Mouse (Mus musculus) CD4-positive, CD25-positive, alpha-beta regulatory T cell, adult 2 months (primary cell): ENCODE results near the gene Zcwpw1.
"Not testable (repeated sequence)": the region's sequence is repeated elsewhere in the genome, so short reads cannot be mapped to it uniquely, and the experiment has no call there.

ENCODE experiments used
- DNase-seq: peaks from one replicate; pipeline ENCODE4 v3.0.0-alpha.2; 2012; ENCODE audit warnings: low read depth, low spot score

Gene Zcwpw1

DNA sequence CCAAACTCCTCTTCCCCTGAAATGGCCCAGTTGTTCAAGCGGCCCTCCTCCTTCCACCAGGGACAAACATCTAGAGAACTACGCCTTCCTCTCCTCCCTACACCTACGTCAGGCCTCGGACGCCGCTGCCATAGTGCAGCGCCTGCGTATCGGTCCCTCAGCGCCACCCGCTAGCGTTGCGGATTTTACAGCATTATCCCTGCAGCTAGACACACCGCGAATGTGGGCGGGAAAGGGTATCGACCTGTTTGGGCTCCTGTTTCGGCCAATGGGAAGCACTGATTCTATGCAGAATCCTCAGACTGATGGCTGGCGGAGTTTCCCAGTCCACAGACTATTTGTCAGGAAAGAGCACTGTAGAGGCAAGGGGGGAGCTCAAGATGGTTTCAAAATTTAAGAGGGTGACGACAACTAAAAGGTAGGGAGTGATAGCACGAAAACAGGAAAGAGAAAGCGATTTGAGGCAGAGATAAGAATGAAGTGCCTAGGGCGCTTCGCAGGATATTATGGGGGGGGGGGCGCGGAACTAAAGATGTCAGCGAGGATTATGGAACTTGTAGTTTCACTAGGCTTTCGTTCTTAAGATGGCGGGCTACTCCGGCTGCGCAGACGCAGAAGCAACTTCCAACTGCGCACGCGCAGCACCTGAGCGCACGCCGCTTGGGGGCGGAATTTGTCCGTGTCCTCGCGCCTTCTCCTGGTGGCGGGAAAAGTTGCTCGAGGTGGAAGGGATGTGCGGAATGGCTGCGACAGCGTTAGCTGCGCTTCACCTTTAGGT is at the start of gene Zcwpw1, which contains the start of gene Mepce:
Zcwpw1 (plus strand) TSS at position 648 of the 778 bp plus-strand sequence.
Mepce (minus strand) TSS at position 505 of the 778 bp plus-strand sequence.
- peak; percentile 98 for DNase-seq

DNA sequence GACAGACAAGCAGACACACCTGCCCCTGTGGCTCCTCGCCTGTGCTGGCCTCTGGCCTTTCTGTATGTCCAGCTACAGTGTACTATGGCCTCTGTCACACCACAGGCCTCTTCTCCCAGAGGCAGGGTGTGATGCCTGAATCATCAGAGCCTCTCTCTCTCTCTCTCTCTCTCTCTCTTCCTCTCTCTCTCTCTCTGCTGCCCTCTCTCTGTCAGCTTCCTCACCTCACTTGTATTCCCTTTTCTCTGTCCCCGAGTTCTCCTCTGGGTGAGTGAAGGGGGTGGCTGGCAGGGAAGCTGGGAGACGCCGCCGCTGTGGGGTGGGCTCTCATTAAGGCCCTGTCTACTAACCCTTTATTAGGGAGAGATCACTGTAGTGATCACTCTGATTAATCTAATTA is 49.1 kb upstream of the Zcwpw1 start:
- peak; percentile 45 for DNase-seq

- DNase-seq = no peak
Measured at GRCm38 (mm10) chr5:137739471-137739870, 48.1 kb upstream of the Zcwpw1 start.

DNA sequence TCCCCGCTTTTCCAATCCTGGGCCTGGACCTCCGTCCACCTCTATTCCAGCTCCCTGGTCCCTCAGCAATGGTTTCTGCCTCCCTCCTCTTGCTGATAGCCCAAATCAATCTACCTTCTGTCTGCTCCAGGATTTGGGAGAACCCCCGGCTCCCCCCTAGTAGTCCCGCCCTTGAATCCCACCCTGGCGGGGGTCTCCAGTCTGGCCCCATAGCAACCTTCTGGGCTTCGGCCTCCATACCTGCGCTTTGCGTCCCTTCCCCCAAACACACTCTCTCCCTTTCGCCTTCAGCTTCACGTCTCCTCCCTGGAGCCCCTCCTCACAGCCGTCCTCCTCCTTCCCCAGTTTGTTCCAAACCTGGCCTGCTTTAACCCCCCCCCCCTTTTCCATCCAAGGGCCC is 47.1 kb upstream of the Zcwpw1 start:
- DNase-seq = no peak

DNA sequence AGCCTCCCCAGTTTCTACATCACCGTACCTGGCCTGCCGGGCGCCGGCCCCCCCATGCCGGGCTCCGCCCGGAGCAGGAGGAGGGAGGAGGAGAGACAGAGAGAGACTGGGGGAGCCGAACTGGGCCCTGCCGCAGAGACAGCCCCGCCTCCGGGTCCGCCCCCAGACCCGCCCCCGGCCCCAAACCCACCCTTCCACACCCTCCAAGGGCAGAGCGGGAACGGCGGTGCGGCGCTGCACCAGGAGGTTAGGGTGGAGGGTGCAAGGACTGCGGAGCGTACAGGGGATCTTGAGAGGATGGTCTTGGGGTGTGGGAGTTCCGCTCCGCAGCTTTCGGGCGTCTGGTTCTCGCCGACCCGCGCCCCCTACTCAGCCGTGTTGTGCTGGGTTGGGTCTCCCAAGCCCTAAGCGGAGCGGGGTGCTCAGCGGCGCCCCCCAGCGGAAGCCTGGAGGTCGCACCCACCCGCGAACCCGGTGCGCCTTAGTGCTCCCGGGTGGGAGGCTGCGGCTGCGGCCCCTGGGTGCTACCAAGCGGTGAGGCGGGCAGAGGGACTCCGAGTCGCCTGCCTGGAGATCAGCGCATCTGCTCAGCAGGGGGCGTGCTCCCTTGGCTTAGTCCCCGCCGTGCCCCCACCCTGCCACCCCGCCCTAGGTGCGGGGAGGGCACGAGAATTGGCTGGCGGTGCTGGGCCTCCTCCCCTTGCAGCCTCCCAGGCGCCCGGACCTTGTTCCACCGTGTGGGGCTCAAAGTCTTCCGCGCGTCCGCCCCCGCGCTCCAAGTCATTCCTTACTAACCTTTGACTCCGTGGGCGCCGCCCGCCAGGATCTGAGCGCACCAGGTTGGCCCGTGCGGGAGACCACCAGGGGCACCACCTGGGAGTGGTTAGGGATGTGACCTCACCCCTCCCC is 46.3 kb upstream of the Zcwpw1 start, which contains the start of gene Nyap1:
Nyap1 (minus strand) TSS at position 585 of the 909 bp plus-strand sequence.
- DNase-seq = peak; percentile 91

DNA sequence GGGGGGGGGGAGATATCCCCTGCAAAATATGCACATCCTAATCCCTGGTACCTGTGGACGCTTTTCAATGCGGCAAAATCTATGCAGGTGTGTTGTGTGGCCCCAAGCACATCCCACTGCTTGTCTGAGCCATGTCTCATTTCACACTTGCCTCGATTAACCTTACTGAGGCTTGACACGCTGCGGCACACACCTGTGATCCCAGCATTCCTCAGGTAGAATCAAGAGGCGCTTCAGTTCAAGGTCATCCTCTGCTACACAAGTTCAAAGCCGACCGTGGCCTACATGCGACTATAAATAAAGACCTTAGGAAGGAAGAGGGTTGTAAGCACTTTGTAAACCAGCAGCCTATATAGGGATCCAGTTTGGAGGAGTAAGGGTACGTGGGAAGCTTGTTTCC is 45.5 kb upstream of the Zcwpw1 start:
- no peak for DNase-seq

DNA sequence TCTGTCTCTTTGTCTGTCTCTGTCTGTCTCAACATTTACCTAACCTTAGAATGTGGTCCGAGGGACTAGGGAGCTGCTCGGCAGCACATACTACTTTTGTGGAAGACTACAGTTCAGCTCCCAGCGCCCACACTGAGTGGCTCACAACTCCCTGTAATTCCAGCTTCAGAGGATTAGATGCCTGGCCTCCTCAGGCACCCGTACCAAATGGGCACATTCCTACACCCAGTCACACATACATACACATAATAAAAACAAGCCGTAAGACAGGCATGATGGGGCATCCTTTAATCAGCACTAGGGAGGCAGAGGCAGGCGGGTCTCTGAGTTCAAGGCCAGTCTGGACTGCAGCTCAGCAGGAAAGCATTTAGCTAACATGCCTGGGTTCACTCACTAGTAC is 44.8 kb upstream of the Zcwpw1 start:
- DNase-seq = no peak

DNA sequence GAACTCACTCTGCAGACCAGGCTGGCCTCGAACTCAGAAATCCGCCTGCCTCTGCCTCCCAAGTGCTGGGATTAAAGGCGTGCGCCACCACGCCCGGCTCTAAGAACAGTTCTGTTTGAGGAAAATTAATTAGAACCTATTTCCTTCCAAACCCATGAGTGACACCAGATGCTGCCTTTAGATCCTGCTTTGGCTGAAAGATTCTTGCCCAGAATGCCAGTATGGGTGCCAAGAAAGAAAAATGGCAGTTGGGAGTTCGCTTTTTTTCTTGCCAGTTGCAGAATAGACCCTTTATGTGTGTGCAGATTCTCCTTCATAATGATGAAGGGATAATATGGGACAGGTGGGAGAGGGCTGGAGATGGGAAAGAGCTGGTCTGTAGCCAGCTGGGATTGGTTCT is 43.4 kb upstream of the Zcwpw1 start:
- DNase-seq = no peak

GRCm38 (mm10) chr5:137745214-137746171 is 42.1 kb upstream of the Zcwpw1 start, which contains the start of gene Tsc22d4:
Tsc22d4 (plus strand) TSS chr5:137745730.
- peak; percentile 95 for DNase-seq

GRCm38 (mm10) chr5:137746282-137746850 is 41.2 kb upstream of the Zcwpw1 start:
- DNase-seq = peak; percentile 54

- no peak for DNase-seq
Measured at GRCm38 (mm10) chr5:137746851-137747325, 40.7 kb upstream of the Zcwpw1 start.

- peak; percentile 70 for DNase-seq
Measured at GRCm38 (mm10) chr5:137747326-137747961, 40.2 kb upstream of the Zcwpw1 start.

DNA sequence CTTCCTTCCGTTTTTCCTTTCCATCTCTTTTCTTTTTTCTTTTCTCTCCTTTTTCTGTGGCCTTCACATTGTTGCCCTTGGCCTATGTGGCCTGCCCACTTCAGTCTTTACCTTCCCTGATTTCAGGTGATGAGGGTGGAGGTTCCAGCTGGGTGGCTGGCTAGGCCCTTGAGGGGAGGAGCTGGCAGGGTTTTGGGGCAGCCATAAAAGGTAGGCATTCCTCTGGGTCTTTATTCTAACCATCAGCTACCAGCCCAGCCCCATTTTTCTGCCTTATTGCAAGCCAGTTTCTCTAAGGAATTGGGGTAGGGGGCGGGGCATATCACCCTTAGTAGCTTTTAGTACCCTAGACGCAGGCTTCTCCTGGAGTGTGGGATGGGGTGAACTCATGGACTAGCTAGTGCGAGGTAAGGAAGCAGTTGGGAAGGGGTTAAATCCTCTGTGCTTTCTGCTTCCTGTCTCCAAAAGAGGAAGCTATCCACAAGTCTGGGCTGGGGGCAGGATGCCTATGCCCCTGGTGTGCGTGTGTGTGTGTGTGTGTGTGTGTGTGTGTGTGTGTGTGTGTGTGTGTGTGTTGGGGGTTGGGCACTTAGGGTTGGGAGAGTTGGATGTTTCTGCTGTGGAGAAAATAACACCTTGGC is 39.3 kb upstream of the Zcwpw1 start:
- DNase-seq = peak; percentile 49

DNA sequence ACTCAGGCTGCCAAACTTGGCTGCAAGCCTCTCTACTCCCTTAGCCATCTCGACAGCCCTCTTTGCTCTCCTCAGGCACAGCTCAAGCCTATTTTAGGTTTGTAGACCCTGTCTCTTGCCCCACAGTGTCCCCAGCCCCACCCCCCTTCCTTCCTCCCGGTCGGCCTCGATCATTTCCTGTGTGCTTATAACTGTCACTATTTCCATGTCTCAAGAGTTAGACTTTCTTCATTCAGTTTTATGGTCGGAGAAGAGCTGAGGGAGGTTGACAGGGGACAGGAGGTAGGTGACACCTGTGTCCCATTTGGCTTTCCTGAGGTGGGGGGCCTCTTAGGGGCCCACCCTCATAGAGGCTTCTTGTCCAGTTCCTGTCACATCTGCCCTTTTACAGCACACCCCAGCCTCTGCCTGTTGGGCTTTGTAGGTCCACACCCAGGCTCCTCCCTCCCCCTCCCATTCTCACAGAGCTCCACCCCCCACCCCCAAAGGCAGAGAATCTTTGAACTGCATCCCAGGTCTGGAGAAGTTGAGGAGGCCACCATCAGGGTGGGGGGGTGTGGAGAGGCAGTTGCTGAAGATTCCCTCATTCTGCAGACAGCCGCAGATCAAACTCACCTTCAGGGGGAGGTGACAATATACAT is 38.3 kb upstream of the Zcwpw1 start:
- peak; percentile 59 for DNase-seq

GRCm38 (mm10) chr5:137750212-137750611 is 37.4 kb upstream of the Zcwpw1 start:
- DNase-seq = not testable (repeated sequence)

- no peak for DNase-seq
Measured at GRCm38 (mm10) chr5:137751221-137751887, 36.2 kb upstream of the Zcwpw1 start.

GRCm38 (mm10) chr5:137751988-137752387 is 35.6 kb upstream of the Zcwpw1 start:
- DNase-seq = no peak

DNA sequence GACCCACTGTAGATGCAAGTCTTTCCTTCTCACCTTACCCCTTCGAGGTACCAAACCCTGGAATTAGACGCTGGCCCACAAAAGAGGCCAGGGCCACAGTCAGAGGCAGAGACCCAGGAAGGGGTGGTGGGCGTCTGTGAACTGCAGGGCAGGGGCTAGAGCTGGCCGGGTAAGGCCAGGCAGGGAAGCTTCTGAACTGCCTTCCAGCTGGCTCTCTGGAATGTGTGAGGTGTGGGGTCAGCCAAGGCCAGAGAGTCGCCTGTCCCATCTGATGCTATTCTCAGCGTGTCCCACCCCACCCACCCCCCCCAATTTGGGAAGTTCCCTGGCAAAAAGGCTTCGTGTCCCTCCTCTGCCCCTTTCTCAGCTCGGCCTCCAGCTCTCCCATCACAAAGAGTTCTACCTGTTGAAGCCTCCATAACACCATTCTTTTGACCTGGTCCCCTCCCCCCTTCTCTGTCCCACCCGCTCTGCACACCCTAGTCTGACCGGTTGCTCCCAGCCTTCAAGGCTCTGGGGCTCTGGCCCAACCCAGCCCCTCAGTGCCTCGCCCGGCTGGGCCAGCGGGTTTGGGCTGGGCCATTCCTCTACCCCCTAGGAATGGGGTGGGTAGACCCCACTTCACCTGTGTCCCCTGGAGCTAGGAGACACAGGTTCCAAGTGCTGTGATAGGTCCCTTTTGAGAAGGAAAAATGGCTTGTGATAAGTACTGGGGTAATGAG is 34.3 kb upstream of the Zcwpw1 start:
- DNase-seq = no peak
